Mouse (Mus musculus) adrenal gland, adult 8-10 months (tissue): ENCODE data around the gene Adssl1. TPM values are rescaled to one million over a fixed set of nuclear protein-coding genes. Genes with fewer than 3 reads are reported as not detected.

Experiments
- DNase-seq: peaks from one replicate; pipeline ENCODE4 v3.0.0; 2022
- total RNA-seq, 4 experiments: library from RNA; stranded (reverse); gene quantifications; 2 replicates each; pipeline ENCODE4 v1.2.4; 2022

Gene Adssl1
- total RNA-seq = 10 to 100 TPM; 15.2 to 53.1 (median 30.7) TPM

DNA sequence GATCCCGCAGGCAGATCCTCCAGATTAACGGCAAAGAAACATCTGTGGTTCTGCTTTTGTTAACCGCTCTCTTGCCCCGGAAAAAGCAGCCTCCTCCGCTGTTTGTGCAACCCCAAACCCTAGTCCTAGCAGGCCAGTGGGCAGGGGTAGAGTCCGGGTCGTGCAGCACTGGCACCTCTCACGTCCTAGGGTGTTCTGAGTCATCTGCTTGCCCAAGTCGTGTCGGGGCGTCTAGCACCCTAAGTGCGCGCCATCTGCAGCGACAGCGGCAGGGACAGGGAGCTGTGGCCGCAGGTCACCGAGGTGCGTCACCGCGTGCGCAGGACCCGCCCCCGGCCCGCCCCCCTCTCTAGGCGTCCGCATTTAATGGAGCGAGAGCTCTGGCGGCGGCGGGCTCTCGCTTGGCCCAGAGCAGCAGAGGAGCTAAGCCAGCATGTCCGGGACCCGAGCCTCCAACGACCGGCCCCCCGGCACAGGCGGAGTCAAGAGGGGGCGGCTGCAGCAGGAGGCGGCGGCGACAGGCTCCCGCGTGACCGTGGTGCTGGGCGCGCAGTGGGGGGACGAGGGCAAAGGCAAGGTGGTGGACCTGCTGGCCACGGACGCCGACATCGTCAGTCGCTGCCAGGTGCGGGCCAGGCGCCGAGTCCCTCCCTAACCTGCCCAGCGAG, at the start of gene Adssl1:
TSS of gene Adssl1 (plus strand) at position 360 of the 668 bp plus-strand sequence.
- no peak for DNase-seq

DNA sequence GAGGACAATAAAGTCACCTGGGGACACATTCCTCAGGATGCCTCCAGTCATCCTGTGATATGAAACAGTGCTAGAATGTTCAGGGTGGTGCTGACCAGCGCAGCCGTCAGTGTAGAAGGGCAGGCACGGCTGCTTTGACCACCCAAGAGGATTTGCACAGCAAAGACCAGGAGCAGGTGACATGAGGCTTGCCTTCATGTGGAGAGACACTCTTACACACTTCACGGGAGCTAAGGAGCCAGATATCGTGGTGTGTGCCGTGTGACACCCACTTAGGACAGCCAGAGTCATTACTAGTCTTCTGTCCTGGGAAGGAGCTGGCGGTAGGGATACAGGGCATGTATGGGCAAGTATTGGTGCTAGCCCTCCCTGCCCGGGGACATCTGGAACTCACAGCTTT, 49.7 kb upstream of the Adssl1 start:
- DNase-seq = no peak

DNA sequence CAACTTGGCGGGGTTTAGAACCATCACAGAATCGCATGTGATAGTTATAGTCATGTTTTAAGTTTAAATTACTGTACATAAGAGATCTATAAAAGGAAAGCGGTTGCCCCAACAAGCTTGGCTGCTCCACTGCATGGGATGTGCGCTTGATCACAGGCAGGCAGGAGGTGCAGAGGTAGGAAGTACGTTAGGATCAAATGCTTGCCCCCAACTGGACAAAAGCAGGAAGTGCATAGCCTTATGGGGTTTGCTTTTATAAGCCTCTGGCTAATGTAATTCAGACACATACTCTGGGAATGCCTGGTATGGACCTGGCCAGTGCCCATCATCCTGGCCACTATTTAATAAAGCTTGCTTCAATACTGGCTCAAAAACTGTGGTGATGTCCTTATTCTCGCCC, 48.8 kb upstream of the Adssl1 start:
- no peak for DNase-seq

DNA sequence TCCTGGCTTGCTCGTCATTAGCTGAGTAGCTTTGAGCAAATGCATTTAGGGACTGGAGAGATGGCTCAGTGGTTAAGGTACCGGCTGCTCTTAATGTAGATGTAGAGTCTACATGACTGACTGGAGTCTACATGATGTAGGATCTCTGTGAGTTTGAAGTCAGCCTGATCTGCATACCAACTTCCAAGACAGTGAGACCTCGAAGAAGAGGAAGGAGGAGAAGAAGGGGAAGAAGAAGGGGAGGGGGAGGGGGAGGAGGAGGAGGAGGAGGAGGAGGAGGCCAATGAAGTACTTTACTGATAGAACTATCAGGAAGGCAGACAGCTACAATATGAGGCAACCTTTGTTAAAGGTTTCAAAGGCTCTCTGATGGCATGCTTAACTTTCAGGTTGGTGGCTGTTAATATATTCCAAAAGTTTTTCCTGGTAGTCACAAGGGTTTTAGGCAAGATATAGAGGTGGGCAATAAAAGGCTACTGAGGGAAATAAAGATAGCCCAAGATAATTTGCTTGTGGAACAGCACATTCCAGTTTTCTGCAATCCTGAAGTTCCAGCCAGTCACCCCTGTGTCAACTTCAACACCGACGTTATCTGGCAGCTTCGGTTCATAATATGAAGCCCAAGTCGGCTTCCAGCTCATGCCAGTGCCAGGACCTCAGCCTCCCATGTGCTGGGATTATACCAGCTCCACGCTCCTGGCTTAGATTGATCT, 44.4 kb upstream of the Adssl1 start:
- DNase-seq = no peak

DNA sequence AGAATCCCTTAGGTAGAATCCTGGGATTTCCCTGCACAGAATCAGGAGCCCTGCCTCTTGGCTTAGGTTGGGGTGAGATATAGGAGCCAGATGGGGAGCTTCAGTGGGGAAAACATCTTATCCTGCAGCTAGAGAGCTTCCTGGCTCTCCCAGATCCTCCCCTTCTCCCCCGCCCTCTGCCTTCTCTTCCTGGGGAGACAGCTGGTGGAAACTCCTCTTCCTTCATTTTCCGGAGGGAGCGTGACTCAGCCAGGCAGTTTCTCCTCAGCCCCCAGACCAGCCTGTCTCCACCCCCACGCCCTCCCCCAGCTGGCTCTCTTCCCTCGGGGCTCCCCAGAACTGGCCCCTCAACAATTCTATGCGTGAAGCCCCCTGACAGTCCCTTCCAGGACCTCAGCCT, 43.5 kb upstream of the Adssl1 start:
- DNase-seq = no peak

DNA sequence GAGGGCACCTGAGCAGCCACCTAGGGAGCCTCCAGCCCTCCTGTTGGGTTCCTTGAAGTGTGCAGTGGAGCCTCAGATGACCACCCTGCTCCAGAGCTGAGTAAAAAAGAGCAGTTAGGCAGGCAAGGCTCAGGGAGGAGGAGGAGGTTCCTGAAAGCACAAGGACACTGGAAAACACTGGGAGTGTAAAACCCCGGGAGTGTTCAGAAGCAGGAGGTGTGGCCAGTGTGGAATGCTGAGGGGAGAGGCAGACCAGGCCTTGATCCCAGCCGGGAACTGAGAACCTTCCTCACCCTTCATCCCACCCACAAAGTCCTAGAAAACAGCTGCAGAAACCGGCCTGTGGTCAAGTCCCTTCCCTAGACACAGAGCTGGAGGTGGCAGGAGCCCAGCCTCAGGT, 43.1 kb upstream of the Adssl1 start:
- DNase-seq = no peak

DNA sequence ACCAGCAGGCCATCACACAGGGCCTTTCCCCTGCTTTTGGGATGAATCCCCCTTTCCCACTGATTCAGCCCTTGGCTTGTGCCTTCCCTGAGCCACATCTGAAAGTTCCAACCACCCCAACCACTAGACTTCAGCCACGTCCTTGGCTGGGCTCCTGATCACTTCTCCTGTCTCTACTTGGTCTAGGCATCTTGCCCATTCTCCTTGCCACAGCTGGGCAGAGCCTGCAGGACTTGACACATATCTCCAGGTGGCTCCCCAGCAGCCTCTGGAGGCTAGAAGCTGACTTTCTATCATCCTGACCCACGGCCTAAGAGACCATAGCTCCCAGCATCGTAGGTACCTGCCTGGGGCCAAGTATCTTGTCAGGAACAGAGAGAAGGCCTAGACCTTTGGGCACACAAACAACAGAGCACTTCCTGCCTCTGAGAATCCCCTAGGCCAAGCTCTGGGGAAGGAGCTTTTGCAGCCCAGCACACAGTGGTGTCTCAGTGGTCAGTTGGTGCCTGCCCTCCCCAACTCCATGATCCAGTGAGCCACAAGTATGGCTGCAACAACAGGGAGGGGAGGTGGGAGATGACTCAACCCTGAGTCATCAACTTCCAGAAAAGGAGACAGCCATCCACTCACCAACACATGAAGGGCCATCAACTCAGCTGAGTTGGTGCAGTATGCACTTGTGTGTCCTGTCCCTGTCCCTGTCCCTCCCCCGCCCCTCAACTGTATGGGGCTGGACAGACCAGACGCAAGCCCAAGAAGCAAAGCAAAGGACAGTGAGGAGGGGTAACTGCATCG, 41.4 kb upstream of the Adssl1 start:
- DNase-seq = no peak

DNA sequence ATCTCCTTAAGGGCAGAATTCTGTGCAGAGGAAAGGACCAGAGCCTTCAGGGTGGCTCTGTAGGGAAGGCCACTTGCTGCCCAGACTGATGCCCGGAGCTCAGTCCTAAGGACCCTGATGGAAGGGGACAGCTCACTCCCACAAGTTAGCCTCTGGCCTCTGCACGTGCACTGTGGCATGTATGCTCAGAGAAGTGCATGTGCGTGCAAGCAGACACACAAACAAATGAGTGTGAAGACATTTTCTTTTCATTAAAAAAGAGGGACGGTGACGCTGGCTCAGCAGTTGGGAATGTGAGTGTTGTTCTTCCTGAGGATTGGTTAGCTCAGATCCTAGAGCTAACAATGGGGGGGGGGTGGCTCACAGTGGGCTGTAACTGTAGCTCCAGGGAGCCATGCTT, 40.4 kb upstream of the Adssl1 start:
- DNase-seq = no peak

DNA sequence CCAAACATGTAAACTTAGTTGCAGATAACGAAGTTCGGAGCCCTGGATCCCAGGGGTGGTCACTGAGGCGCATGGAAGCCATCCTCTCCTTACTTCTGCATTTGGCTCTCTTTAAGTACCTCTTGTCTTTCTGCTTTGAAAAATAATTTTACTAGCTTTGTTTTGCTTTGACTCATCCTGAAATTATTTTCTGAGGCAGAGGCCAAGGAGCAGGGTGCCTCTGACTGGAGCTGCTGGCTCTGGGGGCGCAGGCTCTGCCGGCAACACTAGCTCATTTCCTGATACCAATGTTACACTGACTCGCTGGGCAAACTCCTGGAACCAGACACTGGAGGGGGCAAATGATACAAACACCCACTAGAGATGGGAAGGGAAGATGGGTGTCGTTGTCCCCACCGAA, 39.9 kb upstream of the Adssl1 start:
- no peak for DNase-seq

DNA sequence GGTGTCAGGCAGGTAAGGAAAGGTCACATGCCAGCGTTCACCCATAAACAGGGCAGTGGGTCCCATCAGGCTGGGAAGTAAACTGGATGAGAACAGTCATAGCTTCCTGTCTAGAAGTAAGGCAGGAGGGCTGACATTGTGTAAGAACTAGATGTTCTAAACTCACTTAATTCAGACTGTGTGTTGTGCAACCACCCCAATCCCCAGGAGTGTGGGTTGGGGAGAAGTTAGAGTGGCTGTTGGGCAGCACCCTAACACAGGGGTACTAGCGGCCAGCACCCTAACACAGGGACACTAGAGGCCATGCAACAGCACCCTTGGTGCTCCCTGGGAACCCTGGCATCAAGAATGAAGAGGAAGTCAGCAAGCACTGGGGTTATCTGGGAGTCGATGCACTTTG, 38.7 kb upstream of the Adssl1 start:
- no peak for DNase-seq

DNA sequence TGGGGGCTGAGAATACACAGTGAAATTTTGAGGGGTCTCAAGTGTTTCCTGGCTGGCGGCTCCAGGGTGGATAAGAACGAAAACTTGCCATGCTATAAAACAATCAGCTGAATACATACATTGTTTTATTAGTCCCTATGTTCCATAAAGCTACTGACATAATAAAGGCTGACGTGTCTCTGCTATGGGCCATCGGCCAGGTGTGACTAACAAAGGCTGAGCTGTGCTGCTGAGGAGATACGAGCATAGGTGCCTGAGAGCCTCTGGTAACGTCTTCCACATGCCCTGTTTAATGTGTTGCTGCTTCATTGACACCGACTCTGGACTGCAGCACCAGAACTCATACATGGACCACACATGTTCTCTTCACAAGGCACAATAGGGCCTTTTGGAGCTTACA, 34.9 kb upstream of the Adssl1 start:
- no peak for DNase-seq

DNA sequence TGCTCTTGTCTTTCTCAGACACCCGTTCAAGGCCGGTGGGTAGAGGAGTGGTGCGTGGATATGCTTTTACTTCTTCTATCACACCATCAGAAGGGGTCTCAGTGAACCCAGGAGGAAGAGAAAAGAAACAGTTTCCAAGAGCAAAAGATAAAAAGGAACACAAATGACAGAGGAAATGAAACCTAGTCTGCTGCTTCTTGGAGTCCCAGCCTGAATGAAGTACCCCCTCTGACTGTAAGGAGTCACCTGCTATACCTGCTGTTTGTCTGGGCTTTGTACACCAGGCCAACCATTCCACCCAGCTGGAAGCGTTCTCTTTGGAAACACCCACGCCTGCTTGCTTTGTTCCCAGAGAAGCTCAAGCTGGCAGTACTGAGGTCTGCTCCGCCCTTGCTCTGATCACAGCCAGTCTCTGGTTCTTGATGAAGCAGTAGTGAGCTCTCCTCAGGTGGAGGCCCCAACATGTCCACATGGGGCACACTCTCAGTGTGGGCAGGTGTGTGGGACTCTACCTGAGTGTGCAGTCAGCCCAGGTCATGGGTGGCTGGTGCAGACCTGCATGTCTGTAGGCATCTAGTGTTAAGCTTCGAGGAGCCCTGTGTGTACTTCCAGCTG, 33.8 kb upstream of the Adssl1 start:
- DNase-seq = no peak

DNA sequence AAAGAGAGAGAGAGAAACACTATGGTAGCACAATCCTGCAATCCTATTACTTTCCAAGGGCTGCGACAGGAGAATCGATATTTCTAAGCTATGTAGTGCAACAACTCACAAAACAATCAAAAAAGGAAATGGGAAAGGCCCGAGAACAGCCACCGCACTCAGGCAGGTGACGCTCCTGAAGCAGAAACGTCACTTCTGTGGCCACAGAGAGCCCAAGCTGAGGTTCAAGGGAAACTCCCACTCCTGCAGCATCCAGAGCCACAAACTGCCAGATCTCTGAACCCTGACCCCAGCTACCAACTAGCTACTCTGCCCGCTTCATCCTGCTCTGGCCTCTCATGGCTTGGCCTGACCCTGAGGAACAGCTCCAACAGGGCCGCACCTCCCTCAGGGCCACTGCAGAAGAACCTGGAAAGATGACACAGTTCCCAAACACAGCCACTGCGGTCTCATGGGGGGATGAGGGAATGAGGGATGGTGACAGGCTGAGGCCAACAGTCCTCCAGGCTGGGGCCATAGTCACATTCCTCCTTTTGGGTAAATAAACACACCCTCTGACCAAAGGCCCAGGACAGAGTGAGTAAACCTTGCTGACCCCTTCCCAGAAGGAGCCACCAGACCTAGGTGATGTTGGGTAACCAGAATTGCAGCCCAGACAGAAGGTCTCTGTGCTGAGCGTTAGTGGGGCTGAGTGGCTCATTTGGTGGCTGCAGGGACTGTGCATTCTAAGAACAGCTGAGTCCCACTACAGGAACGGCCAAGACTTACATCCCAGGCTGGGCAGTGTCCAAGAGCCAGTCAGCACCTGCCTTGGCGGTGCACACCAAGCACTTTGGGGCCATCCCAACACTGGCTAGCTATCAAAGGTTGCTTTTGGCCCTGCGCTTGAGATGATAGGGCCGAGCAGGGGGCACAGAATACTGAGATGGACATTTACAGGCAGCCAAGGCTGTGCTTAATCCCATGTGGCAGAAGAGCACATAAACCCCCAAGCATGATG, 32.4 kb upstream of the Adssl1 start:
- DNase-seq = no peak

DNA sequence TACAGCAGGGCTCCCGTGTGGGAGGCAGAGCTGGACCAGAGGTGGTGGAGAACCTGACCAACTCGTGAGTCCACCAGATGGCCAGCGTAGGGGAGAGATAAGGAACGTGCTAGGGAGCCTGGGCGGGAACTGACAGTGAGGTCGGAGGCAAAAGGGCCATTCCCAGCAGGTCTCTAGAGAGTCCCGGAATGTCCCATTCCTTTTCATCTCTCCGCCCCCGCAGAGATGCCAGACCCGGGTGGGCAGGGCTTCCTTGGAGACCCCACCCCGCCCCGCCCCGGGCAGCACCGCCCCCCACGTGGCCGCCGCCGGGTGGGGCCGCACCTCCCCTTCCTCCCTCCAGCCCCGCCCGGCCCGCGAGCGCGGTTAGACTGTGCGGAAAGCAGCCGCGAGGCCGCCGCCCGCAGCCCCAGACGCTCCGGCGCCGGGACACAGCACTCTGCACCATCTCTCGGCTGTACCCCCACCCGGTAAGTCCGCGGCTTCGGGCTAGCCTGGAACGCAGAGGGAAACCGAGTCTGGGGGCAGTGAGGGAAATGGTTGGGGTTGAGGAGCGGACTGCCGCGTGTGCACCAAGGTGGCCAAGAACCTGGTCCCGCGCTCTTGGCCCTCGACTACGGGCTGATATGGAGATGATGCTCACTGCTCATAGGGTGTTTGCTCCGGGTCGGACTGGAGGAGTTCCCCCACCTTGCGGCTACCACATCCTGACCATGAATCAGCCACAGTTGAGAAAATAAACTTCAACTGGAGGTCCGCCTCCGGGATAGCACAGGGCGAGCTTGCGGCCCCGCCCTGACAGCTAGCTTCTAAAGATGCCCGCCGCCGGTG, 31.2 kb upstream of the Adssl1 start, which contains the start of gene Inf2:
TSS of gene Inf2 (plus strand) at position 359 of the 831 bp plus-strand sequence.
- peak; percentile 81 for DNase-seq

DNA sequence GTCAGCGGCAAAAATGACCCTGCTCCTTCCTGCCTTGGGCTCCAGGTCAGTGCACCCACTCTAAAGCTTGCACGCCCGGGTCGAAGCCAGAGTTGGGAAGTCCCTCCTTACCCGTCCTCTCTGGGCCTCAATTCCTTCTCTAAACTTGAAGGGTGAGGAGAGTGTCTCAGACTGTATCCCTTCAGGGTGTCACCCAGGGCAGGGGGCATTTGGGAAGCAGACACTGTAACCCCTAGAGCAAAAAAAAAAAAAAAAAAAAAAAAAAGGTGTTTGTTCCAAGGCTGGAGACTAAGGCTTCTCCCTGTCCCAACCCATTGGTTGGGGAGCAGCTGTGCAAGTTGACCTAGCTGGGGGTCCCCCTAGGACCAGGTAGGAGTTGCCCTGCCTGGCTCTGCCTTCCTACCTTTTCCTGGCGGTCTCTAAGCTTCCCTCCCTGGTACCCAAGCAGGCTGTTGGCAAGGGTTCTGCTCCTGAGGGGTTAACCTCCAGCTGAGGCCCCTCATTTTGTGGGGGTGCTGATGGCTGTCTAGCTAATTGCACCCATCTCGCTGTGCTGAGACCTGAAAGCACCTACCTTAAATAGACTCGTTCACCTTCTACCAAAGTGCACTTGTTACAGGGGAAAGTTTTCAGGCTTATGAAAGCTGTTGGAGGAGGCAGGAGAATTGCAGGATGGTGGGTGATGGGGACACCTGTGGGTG, 30.2 kb upstream of the Adssl1 start:
- DNase-seq = no peak

DNA sequence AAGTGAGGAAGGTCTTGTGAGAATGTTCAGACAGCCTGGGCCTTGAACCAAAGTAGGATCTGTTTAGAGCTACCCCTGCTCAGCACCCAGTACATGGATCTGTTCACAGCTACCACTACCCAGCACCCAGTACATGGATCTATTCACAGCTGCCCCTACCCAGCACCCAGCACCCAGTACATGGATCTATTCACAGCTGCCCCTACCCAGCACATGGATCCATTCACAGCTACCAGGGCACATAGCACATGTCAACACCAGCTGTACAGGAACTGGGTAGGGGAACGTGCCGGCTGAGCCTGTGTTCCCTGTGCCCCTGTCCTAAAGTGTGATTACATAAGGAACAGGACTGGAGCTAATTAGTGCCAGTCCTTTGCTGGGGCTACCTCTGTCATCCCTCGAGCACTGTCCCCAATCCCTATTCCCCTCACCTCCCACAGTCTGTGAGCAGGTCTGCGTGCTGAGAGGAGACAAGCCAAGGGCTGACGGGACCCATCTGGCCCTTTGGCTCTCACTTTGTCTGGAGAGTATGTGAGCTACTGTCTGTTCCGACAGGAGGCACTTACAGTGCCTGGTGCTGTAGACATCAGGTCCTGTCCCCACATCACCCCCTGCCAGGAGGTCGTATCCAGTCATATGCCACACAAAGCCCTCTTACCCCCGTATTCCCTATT, 29.1 kb upstream of the Adssl1 start:
- no peak for DNase-seq

DNA sequence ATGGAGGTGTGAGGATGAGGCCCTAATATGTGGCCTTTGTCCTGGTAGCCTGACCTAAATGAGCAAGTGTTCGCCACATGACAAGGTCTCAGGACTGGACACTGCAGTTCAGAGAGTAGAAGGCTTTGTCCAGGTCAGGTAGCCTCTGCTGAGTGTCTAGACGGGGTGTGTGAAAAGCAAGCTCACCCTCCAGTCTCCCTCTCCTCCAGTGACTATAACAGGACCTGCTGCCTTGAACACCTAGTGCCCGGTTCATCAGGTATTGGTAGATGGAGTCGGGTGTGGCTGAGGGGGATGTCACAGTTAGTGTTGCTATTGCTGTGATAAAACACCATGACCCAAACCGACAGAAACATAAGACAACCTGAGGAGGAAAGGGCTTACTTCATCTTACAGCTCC, 28.6 kb upstream of the Adssl1 start:
- DNase-seq = no peak

DNA sequence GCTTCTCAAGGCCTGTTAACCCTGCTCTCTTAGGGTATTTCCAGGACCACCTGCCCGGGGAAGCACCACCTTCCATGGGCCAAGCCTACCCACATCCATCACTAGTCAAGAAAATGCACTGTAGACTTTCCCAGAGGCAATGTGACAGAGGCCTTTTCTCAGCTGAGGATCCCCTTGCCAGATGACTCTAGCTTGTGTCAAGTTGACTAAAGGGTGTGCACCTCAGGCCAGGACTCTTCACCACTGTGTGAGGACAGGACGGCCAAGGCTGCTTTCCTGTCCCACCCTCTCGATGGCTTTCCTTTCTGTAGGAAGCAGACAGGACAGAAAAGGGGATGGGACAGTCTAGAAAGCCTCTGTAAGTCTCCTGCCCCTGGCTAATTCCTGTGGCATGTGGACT, 28.1 kb upstream of the Adssl1 start:
- no peak for DNase-seq

DNA sequence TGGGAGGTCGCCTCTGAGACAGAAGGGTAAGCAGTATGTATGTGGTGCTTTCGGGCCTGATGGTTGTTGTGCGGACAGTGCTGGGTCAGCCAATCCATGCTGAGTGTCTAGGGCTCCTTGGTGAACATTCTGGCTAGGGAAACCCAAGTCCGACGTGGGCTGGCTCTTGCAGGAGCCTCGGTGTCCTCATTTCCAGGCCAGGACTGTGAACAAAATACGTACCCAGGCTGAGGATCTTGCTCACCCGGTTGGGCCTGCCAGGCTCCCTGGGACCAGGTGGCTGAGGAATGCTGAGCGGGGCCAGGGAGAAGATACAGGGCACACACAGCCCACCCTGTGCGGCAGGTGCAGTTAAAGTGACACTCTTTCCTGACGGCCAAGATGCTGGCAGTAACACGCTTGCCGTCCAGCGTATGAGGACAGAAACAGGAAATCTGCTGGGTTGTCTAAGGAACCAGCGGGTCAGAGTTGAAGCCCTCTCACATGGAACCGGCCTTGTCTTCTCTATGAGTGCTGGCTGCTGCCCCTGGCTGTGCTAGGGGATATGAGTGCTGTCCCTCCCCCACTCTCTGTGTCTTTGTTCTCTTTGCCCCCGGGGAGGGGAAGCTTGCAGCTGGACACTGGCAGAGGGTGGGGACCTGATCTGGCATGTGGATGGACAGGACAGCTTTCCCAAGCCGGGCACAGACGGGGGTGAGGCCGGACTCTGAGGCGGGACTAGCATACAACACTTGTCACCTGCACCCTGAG, 26.7 kb upstream of the Adssl1 start:
- DNase-seq = no peak
